Mouse (Mus musculus): ENCODE data around the gene Grk5. TPM values are rescaled to one million over a fixed set of nuclear protein-coding genes. Genes with fewer than 3 reads are reported as not detected.

The Grk5 gene
- polyA plus RNA-seq, 1 experiment from 2014 or later = 1.1 TPM

GRCm38 (mm10) chr19:61110184-61110583 is 220.6 kb downstream of the Grk5 start:
- 52% methylated on average over 2 of the region's 2 CpGs for WGBS
- Histone ChIP-seq H3K4me2 (replicated peaks; ENCODE audit: low read depth) (no peak overlapping the region), H3K27me3 (ENCODE audit: control insufficient read depth, insufficient read depth, low read length) (no peaks in the 10 kb centered on the region), H3K9me3 (ENCODE audit: control insufficient read depth, low read length) (peaks cover 4% of the 10 kb centered on the region; the same call in 1 of the 2 replicates), H3K4me1 (replicated peaks; ENCODE audit: control insufficient read depth, insufficient read depth) (no peaks in the 10 kb centered on the region), H3K36me3 (ENCODE audit: control insufficient read depth, insufficient read depth, low read length) (no peaks in the 10 kb centered on the region), H3K4me3 (ENCODE audit: low read depth, low read length) (no peak overlapping the region), H3K27ac (replicated peaks) (no peak overlapping the region), H3K9ac (ENCODE audit: low read length) (no peak overlapping the region)
- DNase-seq (ENCODE audit: low spot score) = no peak
- TF ChIP-seq EP300 (optimal IDR thresholded peaks at IDR 0.05) = no peak
- TF ChIP-seq CTCF (IDR thresholded peaks at IDR 0.05; ENCODE audit: low read depth) = peak; percentile 48
- no peak for ATAC-seq (ENCODE audit: low FRiP score, low TSS enrichment)

GRCm38 (mm10) chr19:61131096-61131495 is 241.5 kb downstream of the Grk5 start:
- no peaks in the 10 kb centered on the region for H3K9me3 ChIP-seq (ENCODE audit: control insufficient read depth, low read length)
- H3K36me3 ChIP-seq (ENCODE audit: control insufficient read depth, insufficient read depth, low read length) = no peaks in the 10 kb centered on the region; the same call in 1 of the 2 replicates
- no peak overlapping the region for H3K4me3 ChIP-seq (ENCODE audit: low read depth, low read length)
- no peak overlapping the region for H3K27ac ChIP-seq (replicated peaks)
- ATAC-seq (ENCODE audit: low FRiP score, low TSS enrichment) (no peak), DNase-seq (ENCODE audit: low spot score) (no peak)
- TF ChIP-seq CTCF (IDR thresholded peaks at IDR 0.05; ENCODE audit: low read depth) = no peak
- TF ChIP-seq EP300 (optimal IDR thresholded peaks at IDR 0.05) = no peak
- no peak overlapping the region for H3K9ac ChIP-seq (ENCODE audit: low read length)
- no peaks in the 10 kb centered on the region for H3K4me1 ChIP-seq (replicated peaks; ENCODE audit: control insufficient read depth, insufficient read depth)
- no peak overlapping the region for H3K4me2 ChIP-seq (replicated peaks; ENCODE audit: low read depth)
- H3K27me3 ChIP-seq (ENCODE audit: control insufficient read depth, insufficient read depth, low read length) = no peaks in the 10 kb centered on the region
- 90% methylated on average over 10 of the region's 10 CpGs for WGBS

- ATAC-seq (ENCODE audit: low FRiP score, low TSS enrichment) (no peak), DNase-seq (ENCODE audit: low spot score) (no peak)
- H3K27me3 ChIP-seq (ENCODE audit: control insufficient read depth, insufficient read depth, low read length) = no peaks in the 10 kb centered on the region
- no peaks in the 10 kb centered on the region for H3K36me3 ChIP-seq (ENCODE audit: control insufficient read depth, insufficient read depth, low read length)
- H3K27ac ChIP-seq (replicated peaks) = no peak overlapping the region
- no peak overlapping the region for H3K4me3 ChIP-seq (ENCODE audit: low read depth, low read length)
- no peak overlapping the region for H3K9ac ChIP-seq (ENCODE audit: low read length)
- H3K9me3 ChIP-seq (ENCODE audit: control insufficient read depth, low read length) = no peaks in the 10 kb centered on the region
- TF ChIP-seq EP300 (optimal IDR thresholded peaks at IDR 0.05) = no peak
- no peak for TF ChIP-seq CTCF (IDR thresholded peaks at IDR 0.05; ENCODE audit: low read depth)
- no peaks in the 10 kb centered on the region; the same call in 1 of the 2 replicates for H3K4me1 ChIP-seq (replicated peaks; ENCODE audit: control insufficient read depth, insufficient read depth)
- no peak overlapping the region for H3K4me2 ChIP-seq (replicated peaks; ENCODE audit: low read depth)
These were observed 249.1 kb downstream of the Grk5 start for GRCm38 (mm10) chr19:61138655-61139054.

GRCm38 (mm10) chr19:61140342-61141206 is 251.0 kb downstream of the Grk5 start, which contains the start of gene Zfp950:
TSS of gene Zfp950 (minus strand) at chr19:61140840.
- no peaks in the 10 kb centered on the region for H3K36me3 ChIP-seq (ENCODE audit: control insufficient read depth, insufficient read depth, low read length)
- no peaks in the 10 kb centered on the region; the same call in 1 of the 2 replicates for H3K4me1 ChIP-seq (replicated peaks; ENCODE audit: control insufficient read depth, insufficient read depth)
- peak; percentile 100 for ATAC-seq (ENCODE audit: low FRiP score, low TSS enrichment)
- peak within 1 kb of the TSS; percentile 79 for H3K4me3 ChIP-seq (ENCODE audit: low read depth, low read length)
- H3K27ac ChIP-seq (replicated peaks) = peak within 1 kb of the TSS; percentile 69
- H3K4me2 ChIP-seq (replicated peaks; ENCODE audit: low read depth) = peak within 1 kb of the TSS; percentile 82
- 2% methylated on average over 18 of the region's 18 CpGs for WGBS
- DNase-seq (ENCODE audit: low spot score) = peak; percentile 84
- H3K27me3 ChIP-seq (ENCODE audit: control insufficient read depth, insufficient read depth, low read length) = no peaks in the 10 kb centered on the region
- H3K9ac ChIP-seq (ENCODE audit: low read length) = peak within 1 kb of the TSS; percentile 85
- TF ChIP-seq EP300 (optimal IDR thresholded peaks at IDR 0.05) (no peak), CTCF (IDR thresholded peaks at IDR 0.05; ENCODE audit: low read depth) (no peak)
- H3K9me3 ChIP-seq (ENCODE audit: control insufficient read depth, low read length) = no peaks in the 10 kb centered on the region

- Histone ChIP-seq H3K9ac (ENCODE audit: low read length) (peak overlapping the region; percentile 85; the same call in 1 of the 2 replicates), H3K27me3 (ENCODE audit: control insufficient read depth, insufficient read depth, low read length) (no peaks in the 10 kb centered on the region)
- WGBS = 23% methylated on average over 4 of the region's 4 CpGs
These were observed 251.8 kb downstream of the Grk5 start for GRCm38 (mm10) chr19:61141299-61141698.

More at GRCm38 (mm10) chr19:61141299-61141698, 251.8 kb downstream of the Grk5 start:
- Histone ChIP-seq H3K4me3 (ENCODE audit: low read depth, low read length) (peak overlapping the region; percentile 79; the same call in 1 of the 2 replicates), H3K36me3 (ENCODE audit: control insufficient read depth, insufficient read depth, low read length) (no peaks in the 10 kb centered on the region), H3K4me2 (replicated peaks; ENCODE audit: low read depth) (peak overlapping the region; percentile 82), H3K9me3 (ENCODE audit: control insufficient read depth, low read length) (no peaks in the 10 kb centered on the region), H3K4me1 (replicated peaks; ENCODE audit: control insufficient read depth, insufficient read depth) (no peaks in the 10 kb centered on the region; the same call in 1 of the 2 replicates), H3K27ac (replicated peaks) (no peak overlapping the region; the same call in 1 of the 2 replicates)
- ATAC-seq (ENCODE audit: low FRiP score, low TSS enrichment) (no peak), DNase-seq (ENCODE audit: low spot score) (no peak)
- no peak for TF ChIP-seq CTCF (IDR thresholded peaks at IDR 0.05; ENCODE audit: low read depth)
- TF ChIP-seq EP300 (optimal IDR thresholded peaks at IDR 0.05) = no peak

Other genes with a start within 250 kb of the Grk5 start
- gene Nanos1, start 133.8 kb upstream of the Grk5 start, polyA plus RNA-seq (2015; fragmentation: Nextera tagmentation; extraction: Ambion mirVana) = 0.71 and 0.81 TPM in 2 replicates
- 54.9 and 60.1 TPM in 2 replicates for gene Eif3a, start 99.1 kb upstream of the Grk5 start, polyA plus RNA-seq (2015; fragmentation: Nextera tagmentation; extraction: Ambion mirVana)
- 23.6 and 24.5 TPM in 2 replicates for gene Fam45a, start 78.2 kb upstream of the Grk5 start, polyA plus RNA-seq (2015; fragmentation: Nextera tagmentation; extraction: Ambion mirVana)
- 2.2 and 2.8 TPM in 2 replicates for gene Sfxn4, start 28.3 kb upstream of the Grk5 start, polyA plus RNA-seq (2015; fragmentation: Nextera tagmentation; extraction: Ambion mirVana)
- gene Prdx3, start 15.2 kb upstream of the Grk5 start, polyA plus RNA-seq (2015; fragmentation: Nextera tagmentation; extraction: Ambion mirVana) = 123 and 127 TPM in 2 replicates

All from stomach, postnatal 0 days (tissue).